8 mouse cellular contexts compared by ENCODE assay signal in genomic region chr5:135994725-135995687, GRCm38 (mm10). TPM values are rescaled to one million over a fixed set of nuclear protein-coding genes. Genes with fewer than 3 reads are reported as not detected.
DNase-seq lines count a peak whose midpoint lies in the region; ATAC-seq and TF ChIP-seq lines count a peak whose summit lies in the region.

Dtx2 (plus strand) TSS chr5:135994800.

- no peaks in the 10 kb centered on the region for H3K27me3 ChIP-seq in C2C12 (ENCODE audit: control insufficient read depth, insufficient read depth, insufficient read length)
- no peaks in the 10 kb centered on the region for H3K27me3 ChIP-seq in erythroblast, embryonic 14.5 days (ENCODE audit: control insufficient read depth)
- H3K27me3 ChIP-seq in heart, embryonic 12.5 days (replicated peaks): no peaks in the 10 kb centered on the region
- no peaks in the 10 kb centered on the region for H3K27me3 ChIP-seq in kidney, postnatal 0 days (ENCODE audit: insufficient read depth, low read length)
- H3K27me3 ChIP-seq in liver, embryonic 11.5 days (replicated peaks; ENCODE audit: control insufficient read depth, insufficient read depth, low read length): no peaks in the 10 kb centered on the region
- H3K27me3 ChIP-seq in stomach, embryonic 14.5 days (ENCODE audit: control insufficient read depth, insufficient read depth, low read length): no peaks in the 10 kb centered on the region

- H3K4me1 ChIP-seq in erythroblast, embryonic 14.5 days (ENCODE audit: control insufficient read depth): peaks cover 16% of the 10 kb centered on the region
- H3K4me1 ChIP-seq in heart, embryonic 12.5 days (replicated peaks): peaks cover 10% of the 10 kb centered on the region
- no peaks in the 10 kb centered on the region for H3K4me1 ChIP-seq in kidney, postnatal 0 days (replicated peaks; ENCODE audit: insufficient read depth, low read length)
- H3K4me1 ChIP-seq in liver, embryonic 11.5 days (replicated peaks; ENCODE audit: control insufficient read depth, insufficient read depth, low read length): peaks cover 4% of the 10 kb centered on the region
- peaks cover 5% of the 10 kb centered on the region; the same call in 1 of the 2 replicates for H3K4me1 ChIP-seq in stomach, embryonic 14.5 days (ENCODE audit: control insufficient read depth, insufficient read depth, low read length)

- H3K4me3 ChIP-seq in C2C12 (ENCODE audit: insufficient read depth, poor library complexity, severe bottlenecking): peak within 1 kb of the TSS; percentile 40
- peak within 1 kb of the TSS; percentile 79 for H3K4me3 ChIP-seq in erythroblast, embryonic 14.5 days (replicated peaks)
- peak within 1 kb of the TSS; percentile 75 for H3K4me3 ChIP-seq in heart, embryonic 12.5 days
- peak within 1 kb of the TSS; percentile 75 for H3K4me3 ChIP-seq in kidney, postnatal 0 days (replicated peaks; ENCODE audit: low read depth, low read length)
- peak within 1 kb of the TSS; percentile 79 for H3K4me3 ChIP-seq in liver, embryonic 11.5 days (ENCODE audit: low read depth, low read length)
- peak within 1 kb of the TSS; percentile 85 for H3K4me3 ChIP-seq in stomach, embryonic 14.5 days (ENCODE audit: low read depth, low read length)

- peaks cover 6% of the 10 kb centered on the region for H3K79me3 ChIP-seq in C2C12 (ENCODE audit: low read depth)

- peak; percentile 91; the same call in 1 of the 2 replicates for TF ChIP-seq POLR2A in brain, embryonic 14.5 days (IDR thresholded peaks at IDR 0.05; ENCODE audit: borderline replicate concordance, extremely low read depth, insufficient read depth, insufficient read length, poor library complexity, severe bottlenecking)

- H3ac ChIP-seq in C2C12 (ENCODE audit: control insufficient read depth, insufficient read length, low read depth): peak within 1 kb of the TSS; percentile 74

- H3K36me3 ChIP-seq in C2C12 (ENCODE audit: control insufficient read depth, insufficient read depth): peaks cover 24% of the 10 kb centered on the region
- H3K36me3 ChIP-seq in erythroblast, embryonic 14.5 days (ENCODE audit: control insufficient read depth): peaks cover 18% of the 10 kb centered on the region
- peaks cover 33% of the 10 kb centered on the region for H3K36me3 ChIP-seq in heart, embryonic 12.5 days
- H3K36me3 ChIP-seq in kidney, postnatal 0 days (ENCODE audit: insufficient read depth, low read length): peaks cover 21% of the 10 kb centered on the region
- H3K36me3 ChIP-seq in liver, embryonic 11.5 days (ENCODE audit: control insufficient read depth, insufficient read depth, low read length): peaks cover 8% of the 10 kb centered on the region; the same call in 1 of the 2 replicates
- peaks cover 20% of the 10 kb centered on the region for H3K36me3 ChIP-seq in stomach, embryonic 14.5 days (ENCODE audit: control insufficient read depth, insufficient read depth, low read length)

- H3K4me2 ChIP-seq in heart, embryonic 12.5 days: peak within 1 kb of the TSS; percentile 88
- H3K4me2 ChIP-seq in kidney, postnatal 0 days (ENCODE audit: low read length): peak within 1 kb of the TSS; percentile 84
- H3K4me2 ChIP-seq in liver, embryonic 11.5 days: peak within 1 kb of the TSS; percentile 92
- H3K4me2 ChIP-seq in stomach, embryonic 14.5 days (replicated peaks; ENCODE audit: low read depth, low read length): peak within 1 kb of the TSS; percentile 85

- peaks cover 36% of the 10 kb centered on the region for H3K79me2 ChIP-seq in C2C12 (ENCODE audit: control insufficient read depth, insufficient read depth)

- H3K9ac ChIP-seq in heart, embryonic 12.5 days: peak within 1 kb of the TSS; percentile 80
- H3K9ac ChIP-seq in kidney, postnatal 0 days (ENCODE audit: low read depth, low read length): peak within 1 kb of the TSS; percentile 86
- peak within 1 kb of the TSS; percentile 83 for H3K9ac ChIP-seq in liver, embryonic 11.5 days (ENCODE audit: low read depth, low read length)
- H3K9ac ChIP-seq in stomach, embryonic 14.5 days (replicated peaks; ENCODE audit: low read depth, low read length): peak within 1 kb of the TSS; percentile 72

- peak; percentile 95 for ATAC-seq in heart, embryonic 12.5 days (ENCODE audit: insufficient number of reproducible peaks, low FRiP score)
- peak; percentile 93 for ATAC-seq in kidney, postnatal 0 days (replicated peaks; ENCODE audit: low FRiP score, low read depth)
- ATAC-seq in liver, embryonic 11.5 days (replicated peaks; ENCODE audit: low FRiP score): peak; percentile 92
- ATAC-seq in stomach, embryonic 14.5 days (ENCODE audit: insufficient number of reproducible peaks, insufficient read depth, low FRiP score, low read depth): peak; percentile 94

- peak within 1 kb of the TSS; percentile 88 for H3K27ac ChIP-seq in heart, embryonic 12.5 days (ENCODE audit: poor library complexity, severe bottlenecking)
- peak within 1 kb of the TSS; percentile 87 for H3K27ac ChIP-seq in kidney, postnatal 0 days
- peak within 1 kb of the TSS; percentile 77 for H3K27ac ChIP-seq in liver, embryonic 11.5 days (ENCODE audit: low read depth, low read length)
- peak within 1 kb of the TSS; percentile 84 for H3K27ac ChIP-seq in stomach, embryonic 14.5 days (ENCODE audit: low read length)

- WGBS in heart, embryonic 12.5 days: 1% methylated on average over 47 of the region's 47 CpGs
- WGBS in kidney, postnatal 0 days: 1% methylated on average over 47 of the region's 47 CpGs
- 2% methylated on average over 47 of the region's 47 CpGs for WGBS in liver, embryonic 11.5 days
- under 1% methylated on average over 47 of the region's 47 CpGs for WGBS in stomach, embryonic 14.5 days

- DNase-seq in brain, embryonic 14.5 days (ENCODE audit: low read depth): peak; percentile 97
- peak; percentile 93 for DNase-seq in kidney, postnatal 0 days (ENCODE audit: low spot score)
- DNase-seq in liver, embryonic 11.5 days (ENCODE audit: low spot score): peak; percentile 85
- peak; percentile 94 for DNase-seq in naive thymus-derived CD4-positive, alpha-beta T cell, adult 2 months (ENCODE audit: low read depth)

- TF ChIP-seq CTCF in C2C12 (IDR thresholded peaks at IDR 0.05; ENCODE audit: control insufficient read depth, insufficient read depth, insufficient read length): peak; percentile 33
- TF ChIP-seq CTCF in brain, embryonic 14.5 days (IDR thresholded peaks at IDR 0.05; ENCODE audit: borderline replicate concordance, extremely low read depth, insufficient read depth, insufficient read length): no peak; the same call in 1 of the 2 replicates
- TF ChIP-seq CTCF in kidney, postnatal 0 days (IDR thresholded peaks at IDR 0.05; ENCODE audit: low read depth): peak; percentile 28

- H3K9me3 ChIP-seq in erythroblast, embryonic 14.5 days (ENCODE audit: control insufficient read depth, low read length): no peaks in the 10 kb centered on the region
- no peaks in the 10 kb centered on the region for H3K9me3 ChIP-seq in heart, embryonic 12.5 days (replicated peaks)
- H3K9me3 ChIP-seq in kidney, postnatal 0 days (replicated peaks; ENCODE audit: low read length): no peaks in the 10 kb centered on the region
- no peaks in the 10 kb centered on the region for H3K9me3 ChIP-seq in liver, embryonic 11.5 days (ENCODE audit: control insufficient read depth, low read length)
- H3K9me3 ChIP-seq in stomach, embryonic 14.5 days (ENCODE audit: control insufficient read depth, low read depth, low read length): no peaks in the 10 kb centered on the region; the same call in 1 of the 2 replicates

TF ChIP-seq in C2C12, 6 proteins besides CTCF, POLR2A, EP300 and RAD21:
- no peak for TF ChIP-seq MYOD1 (IDR thresholded peaks at IDR 0.05; ENCODE audit: control insufficient read depth, insufficient read length, low read depth)
- TF ChIP-seq FOSL1 (IDR thresholded peaks at IDR 0.05; ENCODE audit: insufficient read depth, low read length, poor library complexity, severe bottlenecking): no peak
- no peak for TF ChIP-seq MAX (IDR thresholded peaks at IDR 0.05)
- no peak for TF ChIP-seq USF1 (IDR thresholded peaks at IDR 0.05; ENCODE audit: low read depth)
- TF ChIP-seq CEBPB (IDR thresholded peaks at IDR 0.05; ENCODE audit: low read depth): no peak
- no peak for TF ChIP-seq MYOG (IDR thresholded peaks at IDR 0.05; ENCODE audit: control insufficient read depth, extremely low read depth, insufficient read length)

RNA-seq across cellular contexts. Expression of gene Dtx2, which starts in this region (rescaled TPM):
- 20.3 TPM for polyA plus RNA-seq in C2C12 (2012; fragmentation: generic; extraction: Trizol)
- 26.7 and 28.4 TPM in 2 replicates for polyA plus RNA-seq in brain, embryonic 14.5 days (2012; rRNA removed)
- 0.84 and 0.97 TPM in 2 replicates for polyA plus RNA-seq in erythroblast, embryonic 14.5 days (2012)
- polyA plus RNA-seq in heart, embryonic 12.5 days (2016; fragmentation: Nextera tagmentation; extraction: Ambion mirVana): 28.7 and 29.9 TPM in 2 replicates
- polyA plus RNA-seq in kidney, postnatal 0 days (2015; fragmentation: Nextera tagmentation; extraction: Ambion mirVana): 21.8 and 22.7 TPM in 2 replicates
- 20.0 and 20.3 TPM in 2 replicates for polyA plus RNA-seq in liver, embryonic 11.5 days (2014; fragmentation: Nextera tagmentation; extraction: Ambion mirVana)
- 20.7 and 24.4 TPM in 2 replicates for polyA plus RNA-seq in stomach, embryonic 14.5 days (2014; fragmentation: Nextera tagmentation; extraction: Ambion mirVana)

Comparison
In these comparisons a context has a peak if more than half of its experiments do, and no peak if none do; other contexts are left out.
1. Peak in every context shown above with its lines: DNase-seq, ATAC-seq, H3K4me3 ChIP-seq and H3K27ac ChIP-seq.
2. RNA of gene Dtx2 (polyA plus RNA-seq): 28.7 to 29.9 TPM in heart, embryonic 12.5 days, 26.7 to 28.4 TPM in brain, embryonic 14.5 days, 21.8 to 22.7 TPM in kidney, postnatal 0 days, 20.7 to 24.4 TPM in stomach, embryonic 14.5 days, 20.0 to 20.3 TPM in liver, embryonic 11.5 days and 20.3 TPM in C2C12 (single experiment); 0.84 to 0.97 TPM in erythroblast, embryonic 14.5 days; every median in the first group is over 10 times any median in the second.